Mouse (Mus musculus) embryo, embryonic 9.5 days (tissue): ENCODE results near the gene Spata25.
"Not testable (repeated sequence)": the region's sequence is repeated elsewhere in the genome, so short reads cannot be mapped to it uniquely, and the experiment has no call there.

Experiments used
- DNase-seq: peaks from one replicate; pipeline ENCODE4 v3.0.0-alpha.2; 2017; ENCODE audit errors: extremely low spot score

Spata25 gene

GRCm38 (mm10) chr2:164805332-164805718, 23.0 kb downstream of the Spata25 start:
- DNase-seq, result no peak

- peak; percentile 99 for DNase-seq
Observed at GRCm38 (mm10) chr2:164804533-164805331, 23.6 kb downstream of the Spata25 start, which contains the start of the genes Acot8 and Zswim3. Gene Acot8, minus strand, starts transcription at chr2:164804882. Gene Zswim3, plus strand, starts transcription at chr2:164805098.

- no peak for DNase-seq
Observed at GRCm38 (mm10) chr2:164803921-164804313, 24.4 kb downstream of the Spata25 start.

- no peak for DNase-seq
Observed at GRCm38 (mm10) chr2:164803201-164803920, 25.0 kb downstream of the Spata25 start.

- no peak for DNase-seq
Observed at GRCm38 (mm10) chr2:164800252-164801004, 27.9 kb downstream of the Spata25 start.

GRCm38 (mm10) chr2:164798554-164798953, 29.8 kb downstream of the Spata25 start:
- not testable (repeated sequence) for DNase-seq

GRCm38 (mm10) chr2:164795868-164796267, 32.5 kb downstream of the Spata25 start:
- no peak for DNase-seq

- DNase-seq, result peak; percentile 74
Observed at GRCm38 (mm10) chr2:164794293-164794692, 34.0 kb downstream of the Spata25 start.

- DNase-seq, result no peak
Observed at GRCm38 (mm10) chr2:164793772-164794171, 34.6 kb downstream of the Spata25 start.

GRCm38 (mm10) chr2:164793236-164793635, 35.1 kb downstream of the Spata25 start:
- peak; percentile 58 for DNase-seq

- DNase-seq, result no peak
Observed at GRCm38 (mm10) chr2:164792400-164793190, 35.7 kb downstream of the Spata25 start.

GRCm38 (mm10) chr2:164791841-164792261, 36.5 kb downstream of the Spata25 start:
- no peak for DNase-seq

GRCm38 (mm10) chr2:164790451-164790850, 37.9 kb downstream of the Spata25 start:
- DNase-seq, result no peak

- DNase-seq, result no peak
Observed at GRCm38 (mm10) chr2:164788411-164788810, 39.9 kb downstream of the Spata25 start.

- DNase-seq, result no peak
Observed at GRCm38 (mm10) chr2:164787779-164788178, 40.6 kb downstream of the Spata25 start.

- DNase-seq, result no peak
Observed at GRCm38 (mm10) chr2:164787032-164787431, 41.3 kb downstream of the Spata25 start.

GRCm38 (mm10) chr2:164786388-164786885, 41.9 kb downstream of the Spata25 start:
- peak; percentile 38 for DNase-seq

GRCm38 (mm10) chr2:164785481-164786387, 42.6 kb downstream of the Spata25 start, which contains the start of gene Snx21:
Gene Snx21, plus strand, starts transcription at chr2:164785823.
- DNase-seq, result peak; percentile 90

- no peak for DNase-seq
Observed at GRCm38 (mm10) chr2:164784869-164785420, 43.4 kb downstream of the Spata25 start.
